Mouse (Mus musculus) kidney, adult 2 months (tissue): ENCODE measurements around the gene Ehhadh.

Experiments used
- CTCF ChIP-seq: fragments of 200-500 bp; conservative IDR thresholded peaks from 2 replicates; pipeline ENCODE4 v1.5.1; 2011; ENCODE audit warnings: low read depth, mild to moderate bottlenecking, control low read depth, low read length, moderate library complexity, mixed read lengths; ENCODE audit not compliant: insufficient read depth, insufficient read length
- POLR2A ChIP-seq: fragments of 200-500 bp; IDR thresholded peaks from one replicate; pipeline ENCODE4 v1.6.1; 2011; ENCODE audit warnings: low read depth, low read length, control low read depth

GRCm38 (mm10) chr16:21781895-21782294 is 5.7 kb downstream of the Ehhadh start:
- TF ChIP-seq CTCF = no peak
- no peak for TF ChIP-seq POLR2A
